Mouse (Mus musculus) fibroblast of lung, adult 2 months (primary cell): ENCODE data around the gene Necab2.

ENCODE experiments used
- DNase-seq: peaks from one replicate; pipeline ENCODE4 v3.0.0-alpha.2; 2011; ENCODE audit warnings: low read depth

Necab2 gene

DNA sequence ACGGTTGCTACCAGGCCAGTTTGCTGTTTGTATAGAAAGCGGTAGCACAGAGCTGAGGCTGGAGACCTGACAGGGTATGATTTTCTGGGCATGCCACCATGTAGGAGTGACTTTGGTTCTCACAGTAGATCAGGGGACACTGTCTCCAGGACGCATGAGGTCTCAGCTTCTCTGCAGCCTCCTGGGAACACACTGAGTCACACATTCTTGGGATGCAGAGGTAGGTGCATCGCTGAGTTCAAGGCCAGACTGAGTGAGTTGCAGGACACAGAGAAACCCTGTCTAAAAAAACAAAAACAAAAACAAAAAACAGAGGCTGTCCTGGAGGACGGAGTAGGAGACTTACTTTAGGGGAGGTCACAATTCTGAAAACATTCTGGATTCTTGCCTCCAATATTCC is 6.4 kb downstream of the Necab2 start:
- no peak for DNase-seq

DNA sequence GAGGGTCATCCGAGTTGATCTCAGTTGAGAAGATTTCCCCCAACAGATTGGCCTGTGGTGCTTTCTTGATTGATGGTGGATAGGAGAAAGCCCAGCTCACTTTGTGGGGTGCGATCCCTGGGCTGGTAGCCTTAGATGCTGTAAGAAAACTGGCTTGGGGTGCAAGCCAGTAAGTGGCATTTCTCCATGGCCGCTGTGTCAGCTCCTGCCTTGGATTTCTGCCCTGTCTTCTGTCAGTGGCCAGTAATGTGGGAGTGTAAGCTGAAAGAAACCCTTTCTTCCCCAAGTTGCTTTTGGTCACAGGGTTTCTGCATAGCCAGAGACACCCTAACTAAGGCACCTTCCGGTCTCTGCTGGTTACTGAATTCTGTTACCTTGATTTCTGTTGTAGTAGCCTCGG is 9.5 kb downstream of the Necab2 start:
- no peak for DNase-seq

DNA sequence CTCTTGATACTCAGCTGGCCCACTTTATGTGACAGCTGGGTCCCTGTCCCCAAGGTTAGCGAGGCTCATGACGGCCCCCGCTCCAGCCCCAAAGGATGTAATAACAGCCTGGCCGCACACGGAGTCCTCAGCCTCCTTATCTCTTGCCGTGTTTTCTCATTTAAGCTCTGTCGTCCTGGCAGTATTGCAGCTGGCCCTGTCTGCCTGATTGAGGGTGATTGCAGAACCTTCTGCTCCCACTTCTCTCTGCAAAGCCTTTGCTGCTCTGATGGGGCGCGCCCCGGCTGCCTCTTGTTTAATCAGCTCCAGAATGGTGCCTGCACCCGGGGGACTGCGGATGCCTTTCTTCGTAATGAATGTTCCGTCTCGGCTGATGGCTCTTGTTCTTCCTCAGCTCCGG is 13.2 kb downstream of the Necab2 start:
- no peak for DNase-seq

DNA sequence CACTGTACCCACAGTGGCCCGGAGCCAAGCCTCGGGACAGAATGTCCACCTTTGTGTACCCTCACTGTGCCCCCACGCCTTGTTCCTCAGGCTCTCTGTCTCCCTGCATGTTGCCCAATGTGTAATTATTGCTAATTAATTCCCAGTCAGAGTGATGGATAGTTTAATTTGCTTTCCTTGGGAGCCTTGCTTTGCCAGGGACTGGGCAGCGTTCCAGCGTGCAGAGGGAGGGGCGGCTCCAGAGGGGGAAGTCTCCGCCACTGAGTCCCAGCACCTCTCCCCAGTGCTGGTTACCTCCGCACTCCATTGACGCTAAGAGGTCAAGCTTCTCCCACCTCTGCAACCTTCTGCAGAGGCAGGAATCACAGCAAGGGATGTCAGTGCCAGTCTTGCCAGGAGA is 14.8 kb downstream of the Necab2 start:
- no peak for DNase-seq

DNA sequence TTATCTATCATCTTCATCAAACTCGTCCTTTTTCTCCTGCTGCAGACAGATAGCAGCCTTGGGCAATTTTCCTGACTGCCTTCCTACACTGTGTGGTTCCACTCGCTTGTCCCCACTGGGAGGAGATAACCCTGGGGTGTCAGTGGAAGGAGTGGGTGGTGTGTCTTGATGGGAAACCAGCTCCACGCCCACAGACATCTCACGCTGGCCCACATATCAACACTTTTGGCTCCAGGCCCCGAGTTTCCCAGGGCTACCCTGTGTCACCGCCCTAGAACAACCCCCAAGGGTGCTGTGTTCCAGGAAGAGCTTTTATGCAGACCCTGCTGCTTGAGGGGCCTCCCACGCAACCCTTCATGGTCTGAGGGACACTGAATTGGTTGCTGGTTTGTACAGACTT is 17.2 kb downstream of the Necab2 start:
- DNase-seq: no peak

DNA sequence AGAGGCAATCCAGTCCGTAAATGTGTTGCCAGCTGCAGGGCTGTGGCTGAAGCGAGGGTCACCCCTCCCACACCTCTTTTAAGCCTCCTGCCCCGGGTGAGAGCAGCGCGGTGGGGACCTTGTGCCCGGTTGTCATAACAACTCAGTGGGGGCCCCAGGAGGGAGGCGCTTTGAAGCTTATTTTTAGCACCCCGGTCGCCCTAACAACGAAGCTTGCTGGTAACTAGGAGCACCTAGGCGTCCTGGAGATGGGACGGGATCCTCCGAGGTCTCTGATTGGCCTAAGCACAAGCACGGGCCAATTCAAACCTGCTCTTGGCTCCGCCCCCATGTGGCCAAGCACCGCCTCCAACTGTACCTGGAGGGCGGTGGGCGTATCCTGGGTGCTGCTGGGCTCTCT is 19.6 kb downstream of the Necab2 start:
- no peak for DNase-seq

DNA sequence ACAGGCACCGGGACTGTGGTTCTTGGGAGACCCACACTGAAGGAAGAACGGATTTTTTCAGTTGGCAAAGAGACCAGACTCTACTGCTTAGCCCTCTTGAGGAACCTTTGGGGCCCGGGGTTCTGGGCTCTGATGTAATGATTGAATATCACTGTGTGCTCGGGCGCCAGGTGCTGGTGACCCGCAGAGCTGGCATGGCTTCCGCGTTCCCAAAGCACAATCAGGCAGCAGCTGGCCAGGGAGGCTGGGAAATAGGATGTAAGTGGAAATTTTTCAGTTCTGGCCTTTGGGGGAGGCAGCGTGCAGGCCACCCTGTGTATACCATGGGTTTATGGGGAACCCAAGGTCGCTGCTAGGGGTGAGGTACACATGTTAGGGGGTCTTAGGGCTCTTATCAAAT is 20.3 kb downstream of the Necab2 start:
- DNase-seq: no peak

DNA sequence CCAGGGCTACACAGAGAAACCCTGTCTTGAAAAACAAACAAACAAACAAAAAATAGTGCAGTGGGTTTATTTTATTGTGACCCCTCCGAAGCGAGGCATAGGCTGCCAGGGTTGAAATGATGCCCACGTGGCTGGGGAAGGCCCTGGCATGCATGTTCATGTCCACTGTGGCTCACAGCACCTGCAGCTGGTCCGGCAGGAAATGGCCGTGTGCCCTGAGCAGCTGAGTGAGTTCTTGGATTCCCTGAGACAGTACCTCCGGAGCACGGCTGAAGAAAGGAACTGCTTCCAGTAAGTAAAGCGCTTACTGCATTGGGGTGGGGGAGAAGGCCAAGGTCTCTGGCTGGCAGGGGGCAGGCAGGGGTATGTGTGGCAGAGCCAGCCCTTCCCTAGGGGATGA is 21.6 kb downstream of the Necab2 start:
- no peak for DNase-seq

DNA sequence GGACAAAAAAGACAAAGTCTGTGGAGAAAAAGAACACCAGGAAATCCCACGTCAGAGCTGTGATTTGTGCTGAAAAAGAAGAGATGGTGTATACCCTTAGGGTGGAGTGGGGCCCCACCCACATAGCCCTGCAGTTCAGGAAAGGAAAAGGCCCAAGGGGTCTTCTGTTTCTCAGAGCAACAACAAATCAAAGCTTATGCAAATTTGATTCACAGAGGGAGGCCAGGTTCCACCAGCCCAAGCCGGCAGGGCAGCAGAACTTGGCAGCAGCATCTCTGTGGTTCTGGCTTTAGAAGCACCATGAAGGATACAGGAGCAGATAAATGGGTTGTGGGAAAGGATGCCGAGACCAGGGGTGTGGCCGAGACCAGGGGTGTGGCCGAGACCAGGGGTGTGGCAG is 32.2 kb downstream of the Necab2 start:
- no peak for DNase-seq

DNA sequence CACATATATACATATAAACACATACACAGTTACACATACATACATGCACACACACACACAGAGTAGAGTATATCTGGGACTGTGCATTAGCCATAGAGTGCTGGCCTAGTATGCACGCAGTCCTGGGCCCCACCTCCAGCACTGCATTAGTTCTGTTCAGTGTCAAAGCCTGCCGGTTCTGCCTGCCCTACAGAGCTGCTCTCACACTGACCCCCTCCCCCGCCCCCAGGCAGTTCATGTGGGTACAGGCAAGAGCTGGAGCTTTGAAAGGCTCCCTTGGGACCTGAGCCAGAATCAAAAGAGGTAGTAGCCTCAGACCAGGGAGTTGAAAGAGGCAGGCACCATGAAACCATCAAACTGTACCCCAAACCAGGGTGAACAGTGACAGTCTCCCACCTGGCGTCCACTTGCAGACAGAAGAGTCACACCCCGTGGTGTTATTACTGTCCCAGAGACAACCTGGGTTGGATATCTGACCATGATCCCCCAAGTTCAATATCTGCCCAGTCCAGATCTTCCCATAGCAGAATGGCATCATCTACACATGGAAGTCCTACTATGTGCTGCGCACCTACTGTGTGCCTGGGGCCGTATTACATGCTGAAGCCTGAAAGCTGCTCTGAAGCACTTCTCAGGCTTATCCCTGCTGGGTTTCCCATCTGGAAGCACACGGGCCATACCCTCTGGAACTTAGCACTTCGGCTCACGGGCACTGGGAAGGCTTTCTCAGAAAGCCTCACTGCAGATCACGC is 37.8 kb downstream of the Necab2 start:
- no peak for DNase-seq

DNA sequence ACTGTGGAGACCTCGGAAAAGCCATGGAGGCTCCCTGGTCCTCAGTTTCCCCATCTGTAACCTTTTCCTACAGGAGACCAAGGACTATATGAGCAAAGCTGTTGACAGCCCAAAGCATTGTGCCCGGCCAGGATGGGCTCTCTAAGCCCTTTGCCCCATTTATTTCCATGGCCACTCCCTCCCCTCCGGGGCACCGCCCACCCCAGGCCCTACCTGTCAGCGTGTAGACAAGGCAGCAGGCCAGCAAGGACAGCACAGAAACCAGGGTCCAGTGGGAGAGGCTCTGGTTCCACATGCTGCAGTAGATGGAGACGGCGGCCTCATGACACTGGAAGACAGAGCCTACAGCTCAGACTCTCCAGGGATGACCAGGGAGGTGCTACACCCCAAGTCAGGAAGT is 40.6 kb downstream of the Necab2 start:
- DNase-seq: no peak

DNA sequence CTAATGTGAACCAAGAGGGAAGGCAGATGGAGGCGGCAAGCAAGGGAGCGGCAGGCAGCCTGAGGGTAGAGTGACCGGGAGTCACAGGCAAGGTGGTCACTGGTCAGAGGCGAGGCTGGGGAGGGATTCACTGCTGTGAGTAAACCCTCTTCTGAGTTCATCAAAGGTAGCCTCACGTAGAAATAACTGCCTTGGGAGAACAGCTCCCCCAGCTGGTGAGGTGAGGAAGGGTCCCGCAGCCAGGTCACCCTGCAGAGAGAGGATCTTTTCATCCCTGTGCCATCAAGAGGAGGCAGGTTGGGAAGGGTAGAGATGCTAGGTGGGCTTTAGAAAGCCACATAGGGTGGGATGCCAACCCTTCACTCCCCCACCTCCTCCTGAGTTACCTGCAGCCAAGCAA is 50.3 kb downstream of the Necab2 start:
- no peak for DNase-seq

DNA sequence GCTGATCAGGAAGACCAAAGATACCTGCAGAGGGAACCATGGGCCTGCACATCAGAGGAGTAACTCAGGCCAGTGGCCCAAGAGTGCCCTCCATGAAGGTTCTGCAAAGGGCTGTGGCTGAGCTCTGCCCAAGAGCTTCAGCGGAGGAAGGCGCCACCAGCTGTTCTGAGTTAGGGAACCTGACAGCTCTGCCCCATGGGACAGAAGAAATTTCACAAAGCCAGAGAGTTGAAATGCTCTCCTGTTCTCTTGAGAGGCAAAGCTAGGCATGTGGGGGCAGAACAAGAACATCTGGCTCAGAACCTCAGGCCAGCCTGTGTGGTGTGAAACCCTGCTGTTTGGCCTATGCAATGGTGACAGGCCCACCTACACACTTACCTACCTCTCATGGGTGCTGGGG is 53.3 kb downstream of the Necab2 start:
- DNase-seq: no peak

DNA sequence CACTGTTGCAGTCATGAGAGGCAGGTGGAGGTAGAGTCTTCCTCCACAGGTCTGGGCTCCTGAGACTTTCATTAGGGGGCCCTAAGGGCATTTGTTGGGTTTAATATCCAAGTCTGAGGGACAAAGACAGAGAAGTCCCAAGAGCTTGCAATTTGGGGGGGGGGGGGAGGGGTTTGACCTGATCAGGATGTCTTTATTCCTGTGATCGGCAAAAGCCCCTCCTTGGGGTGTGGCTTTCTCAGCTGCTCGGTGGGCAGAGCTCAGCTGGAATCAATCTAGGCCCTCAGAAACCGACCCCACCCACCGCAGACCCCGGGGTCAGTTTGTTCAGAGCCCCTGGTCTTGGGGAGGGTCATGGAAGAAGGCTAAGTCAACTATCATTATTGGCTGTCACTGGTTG is 55.1 kb downstream of the Necab2 start, which contains the start of gene Slc38a8:
TSS of gene Slc38a8 (minus strand) at position 101 of the 400 bp plus-strand sequence.
- no peak for DNase-seq

DNA sequence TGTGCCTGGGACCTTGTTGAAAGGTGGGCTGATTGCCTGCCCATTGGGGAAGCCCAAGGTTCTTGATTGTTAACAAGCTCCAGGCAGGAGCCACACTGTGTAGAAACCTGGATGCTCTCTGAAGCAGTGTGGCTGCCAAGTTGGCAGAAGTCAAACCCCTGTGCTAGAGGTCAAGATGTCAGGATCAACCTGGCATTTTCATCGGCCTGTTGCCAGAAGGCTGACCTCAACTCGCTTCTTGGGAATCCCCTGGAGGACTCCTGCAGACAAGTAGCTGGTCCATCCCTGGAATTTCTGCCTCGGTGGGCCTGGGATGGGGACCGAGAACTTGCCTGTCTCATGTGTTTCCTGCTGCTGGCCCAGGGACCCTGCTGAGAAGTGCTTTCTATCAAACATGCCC is 55.6 kb downstream of the Necab2 start:
- no peak for DNase-seq

DNA sequence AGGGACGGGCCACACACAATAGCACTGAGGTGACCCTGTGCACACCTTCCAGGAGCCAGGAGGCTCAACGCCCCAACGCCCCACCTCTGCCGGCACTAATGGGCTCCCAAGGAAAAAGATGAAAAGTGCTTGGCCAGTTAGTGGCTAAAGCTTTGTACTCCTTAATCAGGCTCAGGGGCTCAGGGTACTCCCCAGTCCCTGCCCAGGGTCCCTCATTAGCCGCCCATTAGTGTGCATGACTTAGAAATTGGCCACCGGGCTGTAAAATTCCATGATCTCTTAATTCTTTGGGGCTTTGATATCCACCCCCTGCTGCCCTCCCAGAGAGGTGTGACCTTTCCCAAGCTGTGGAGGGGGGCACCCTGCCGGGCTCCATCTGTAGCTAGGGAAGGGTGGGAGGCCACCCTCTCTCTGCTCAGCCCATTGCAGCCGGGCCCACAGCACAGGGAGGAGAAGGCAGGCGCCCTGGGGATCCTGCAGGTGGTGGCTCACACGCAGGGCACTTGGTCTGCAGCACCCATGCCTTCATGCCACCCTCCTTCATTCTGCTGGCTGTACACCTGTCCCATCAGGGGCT is 56.8 kb downstream of the Necab2 start:
- no peak for DNase-seq

DNA sequence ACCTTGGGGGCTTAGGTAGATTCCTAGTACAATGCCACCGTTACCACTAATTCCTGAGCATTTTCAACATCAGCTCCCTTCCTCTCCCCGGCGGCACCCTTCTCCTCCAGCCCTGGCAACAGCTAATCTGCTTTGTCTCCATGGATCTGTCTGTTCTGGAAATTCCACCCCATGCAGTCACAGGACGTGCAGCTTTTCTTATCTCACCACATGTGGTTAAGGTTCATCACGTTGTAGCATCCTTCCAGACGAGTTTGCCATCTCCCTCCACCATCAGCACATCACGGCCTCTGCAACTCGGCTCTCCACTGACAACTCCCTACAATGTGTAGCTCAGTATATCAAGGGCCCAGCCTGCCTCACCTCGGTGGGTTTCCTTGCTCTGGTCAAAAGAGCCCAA is 59.0 kb downstream of the Necab2 start:
- no peak for DNase-seq

DNA sequence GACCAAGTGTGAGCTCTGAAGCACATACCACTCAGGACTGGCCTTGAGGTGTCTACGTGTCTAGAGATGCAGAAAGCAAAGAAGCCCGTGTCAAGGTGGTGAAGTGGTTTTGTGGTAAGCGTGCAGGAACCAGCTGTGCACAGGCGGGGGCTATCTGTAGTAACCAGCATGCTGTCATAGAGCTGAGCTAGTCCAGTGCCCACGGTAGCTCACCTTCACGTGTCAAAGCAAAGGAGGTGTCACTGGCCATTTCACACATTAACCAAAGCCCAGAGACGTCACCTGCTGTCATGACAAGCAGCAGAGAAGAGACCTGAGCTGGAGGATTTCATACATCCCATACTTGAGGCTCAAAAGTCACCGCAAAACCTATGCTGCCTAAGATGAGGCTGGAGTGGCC is 59.6 kb downstream of the Necab2 start:
- DNase-seq: no peak

DNA sequence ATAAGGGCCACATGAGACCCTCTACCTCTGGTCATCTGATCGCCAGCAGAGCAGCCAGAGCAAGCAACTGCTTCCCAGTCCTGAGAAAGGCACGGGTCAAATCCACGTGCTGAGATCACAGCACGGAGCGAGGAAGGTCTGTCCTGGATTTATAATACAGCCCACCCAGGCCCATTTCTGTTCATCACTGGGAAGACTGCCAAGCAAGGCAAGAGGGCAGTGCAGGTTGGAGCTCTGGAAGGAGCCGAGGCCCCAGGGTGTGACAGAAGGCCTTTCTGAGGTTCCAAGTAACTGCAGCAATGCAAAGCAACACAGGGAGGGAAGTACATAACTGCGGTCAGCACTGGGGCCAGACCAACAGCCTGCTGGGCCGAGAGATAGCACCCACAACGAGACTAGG is 64.0 kb downstream of the Necab2 start:
- no peak for DNase-seq

DNA sequence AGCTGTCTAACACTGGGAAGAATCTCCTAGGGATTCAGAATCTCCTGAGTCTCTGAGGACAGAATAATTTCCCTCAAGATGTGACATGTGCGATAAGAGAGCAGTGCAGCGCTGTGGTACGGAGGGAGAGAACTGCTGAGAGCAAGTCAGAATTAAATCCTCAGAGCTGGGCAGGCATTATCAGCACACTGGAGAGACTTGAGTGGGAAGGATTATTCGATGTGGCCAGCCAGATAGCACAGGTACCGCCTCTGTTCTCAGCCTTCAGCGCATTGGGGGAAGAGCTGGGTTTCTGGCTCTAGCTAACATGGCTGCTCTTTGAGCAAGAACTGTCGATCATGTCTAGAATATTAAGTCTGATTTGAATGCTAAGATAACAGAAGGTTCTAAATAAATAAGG is 65.2 kb downstream of the Necab2 start:
- DNase-seq: no peak

DNA sequence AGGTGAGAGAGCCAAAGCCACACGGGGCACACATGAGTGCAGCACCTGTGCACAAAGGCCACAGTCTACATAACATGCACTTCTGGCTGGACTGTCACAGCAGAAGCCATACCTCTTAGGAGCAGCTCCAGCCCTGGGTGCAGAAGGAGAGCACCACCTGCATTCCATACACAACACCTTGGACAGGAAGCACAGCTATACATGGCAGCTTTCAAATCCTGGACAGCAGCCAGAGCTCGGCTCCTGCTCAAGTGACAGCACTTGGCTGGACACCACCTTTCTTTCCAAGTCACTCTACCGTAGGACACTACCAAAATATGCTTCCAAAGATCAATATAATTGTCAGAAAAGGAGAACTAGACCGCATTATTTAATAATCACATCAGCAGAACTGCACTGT is 66.9 kb downstream of the Necab2 start:
- no peak for DNase-seq

DNA sequence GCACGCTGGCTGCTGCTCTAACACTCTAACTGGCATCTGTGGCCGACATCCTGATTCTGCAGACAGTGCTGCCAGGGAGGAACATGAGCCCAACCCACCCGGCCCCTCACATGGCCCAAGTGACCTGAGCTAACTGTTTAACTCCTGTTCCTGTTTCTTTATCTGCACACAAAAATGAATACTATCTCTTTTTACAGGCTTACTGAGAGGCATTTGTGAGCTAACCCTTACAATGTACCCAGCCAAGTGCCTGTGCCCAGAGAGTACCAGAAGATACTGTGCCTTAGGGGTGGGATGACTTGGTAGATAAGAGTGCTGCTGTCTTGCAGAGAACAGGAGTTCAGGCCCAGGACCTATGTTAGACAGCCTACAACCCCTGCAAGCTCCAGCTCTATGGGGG is 68.4 kb downstream of the Necab2 start:
- DNase-seq: no peak

DNA sequence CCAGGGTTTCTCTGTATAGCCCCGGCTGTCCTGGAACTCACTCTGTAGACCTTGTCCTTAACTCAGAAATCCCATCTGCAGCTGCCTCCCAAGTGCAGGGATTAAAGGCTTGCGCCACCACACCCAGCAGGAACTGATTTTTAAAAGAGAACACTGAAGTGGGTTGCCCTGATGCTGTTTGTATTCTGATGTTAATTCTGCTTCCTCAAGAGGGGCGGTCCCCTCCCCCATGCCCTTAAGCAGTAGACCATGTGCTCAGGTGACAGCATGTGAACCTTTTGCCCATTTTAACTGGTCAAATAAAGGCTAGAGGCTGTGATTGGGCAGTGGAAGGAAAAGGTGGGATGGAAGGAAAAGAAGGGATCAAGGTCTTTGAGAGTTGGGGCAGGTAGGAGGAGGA is 69.2 kb downstream of the Necab2 start:
- DNase-seq: no peak

DNA sequence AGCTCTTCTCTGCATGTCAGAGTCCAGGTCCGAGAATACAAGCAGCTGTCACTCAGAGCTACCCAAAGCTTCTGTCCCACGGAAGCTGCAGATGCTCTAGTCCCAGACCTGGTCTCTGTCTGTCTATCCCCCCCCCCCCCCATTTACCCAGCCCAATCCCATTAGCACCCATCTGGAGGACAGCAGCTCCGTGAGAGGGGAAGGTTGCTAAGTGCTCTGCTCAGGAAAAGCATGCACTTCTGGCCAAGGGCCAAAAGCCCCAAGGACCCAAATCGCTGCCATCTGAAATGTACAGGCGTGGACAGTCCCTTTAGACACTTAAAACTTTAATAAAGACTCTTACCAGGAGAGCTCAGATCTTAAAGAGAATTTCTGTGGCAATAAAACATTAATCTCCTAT is 70.2 kb downstream of the Necab2 start:
- no peak for DNase-seq
